Mouse (Mus musculus) A20 (cell line): ENCODE results near the gene Tanc2.

Source experiments
- DNase-seq: peaks from one replicate; pipeline ENCODE4 v3.0.0-alpha.2; 2011; ENCODE audit warnings: low read depth, low spot score

The Tanc2 gene

GRCm38 (mm10) chr11:105952911-105953386, 363.2 kb downstream of the Tanc2 start, which contains the start of gene Cyb561:
TSS of gene Cyb561 (minus strand) at chr11:105953336.
- DNase-seq: no peak

GRCm38 (mm10) chr11:105953402-105953801, 363.6 kb downstream of the Tanc2 start:
- DNase-seq: no peak

GRCm38 (mm10) chr11:105955815-105956430, 366.1 kb downstream of the Tanc2 start:
- no peak for DNase-seq

GRCm38 (mm10) chr11:105957501-105957900, 367.7 kb downstream of the Tanc2 start:
- no peak for DNase-seq

GRCm38 (mm10) chr11:105958566-105958965, 368.8 kb downstream of the Tanc2 start:
- DNase-seq: no peak

- DNase-seq: no peak
Measured at GRCm38 (mm10) chr11:105959355-105959754, 369.6 kb downstream of the Tanc2 start.

- DNase-seq: peak; percentile 31
Measured at GRCm38 (mm10) chr11:105964691-105965090, 374.9 kb downstream of the Tanc2 start.

- no peak for DNase-seq
Measured at GRCm38 (mm10) chr11:105966288-105966687, 376.5 kb downstream of the Tanc2 start.

GRCm38 (mm10) chr11:105967741-105968574, 378.2 kb downstream of the Tanc2 start, which contains the start of gene Ace:
TSS of gene Ace (plus strand) at chr11:105967945.
- no peak for DNase-seq

GRCm38 (mm10) chr11:105968948-105969347, 379.2 kb downstream of the Tanc2 start:
- no peak for DNase-seq

GRCm38 (mm10) chr11:105969516-105969915, 379.7 kb downstream of the Tanc2 start:
- DNase-seq: peak; percentile 22

GRCm38 (mm10) chr11:105974593-105974992, 384.8 kb downstream of the Tanc2 start:
- DNase-seq: no peak

GRCm38 (mm10) chr11:105975050-105975449, 385.3 kb downstream of the Tanc2 start:
- DNase-seq: no peak

- DNase-seq: no peak
Measured at GRCm38 (mm10) chr11:105975636-105976035, 385.9 kb downstream of the Tanc2 start.

- no peak for DNase-seq
Measured at GRCm38 (mm10) chr11:105978232-105978631, 388.4 kb downstream of the Tanc2 start.

- DNase-seq: no peak
Measured at GRCm38 (mm10) chr11:105978634-105979033, 388.8 kb downstream of the Tanc2 start.
